Mouse (Mus musculus) splenic B cell, adult 2 months (primary cell): ENCODE results near the gene Eif4h.
"Not testable (repeated sequence)": the region's sequence is repeated elsewhere in the genome, so short reads cannot be mapped to it uniquely, and the experiment has no call there.

Experiments
- DNase-seq: peaks from one replicate; pipeline ENCODE4 v3.0.0-alpha.2; 2011; ENCODE audit warnings: low read depth, low spot score
- H3K27me3 ChIP-seq: 2 replicates; pipeline ENCODE4 v1.6.1; 2012; ENCODE audit warnings: mild to moderate bottlenecking, low read length, moderate library complexity, mixed read lengths; ENCODE audit not compliant: control insufficient read depth, poor library complexity, insufficient read depth, severe bottlenecking
- H3K36me3 ChIP-seq: 2 replicates; pipeline ENCODE4 v1.6.1; 2012; ENCODE audit warnings: mild to moderate bottlenecking, low read length, moderate library complexity, mixed read lengths; ENCODE audit not compliant: control insufficient read depth, poor library complexity, insufficient read depth, severe bottlenecking

Gene Eif4h

GRCm38 (mm10) chr5:134672198-134672516 is 32.9 kb upstream of the Eif4h start:
- H3K36me3 ChIP-seq, result no peaks in the 10 kb centered on the region
- no peaks in the 10 kb centered on the region for H3K27me3 ChIP-seq
- no peak for DNase-seq

- no peaks in the 10 kb centered on the region for H3K27me3 ChIP-seq
- H3K36me3 ChIP-seq, result no peaks in the 10 kb centered on the region
- no peak for DNase-seq
Measured at GRCm38 (mm10) chr5:134671335-134672197, 32.3 kb upstream of the Eif4h start.

DNA sequence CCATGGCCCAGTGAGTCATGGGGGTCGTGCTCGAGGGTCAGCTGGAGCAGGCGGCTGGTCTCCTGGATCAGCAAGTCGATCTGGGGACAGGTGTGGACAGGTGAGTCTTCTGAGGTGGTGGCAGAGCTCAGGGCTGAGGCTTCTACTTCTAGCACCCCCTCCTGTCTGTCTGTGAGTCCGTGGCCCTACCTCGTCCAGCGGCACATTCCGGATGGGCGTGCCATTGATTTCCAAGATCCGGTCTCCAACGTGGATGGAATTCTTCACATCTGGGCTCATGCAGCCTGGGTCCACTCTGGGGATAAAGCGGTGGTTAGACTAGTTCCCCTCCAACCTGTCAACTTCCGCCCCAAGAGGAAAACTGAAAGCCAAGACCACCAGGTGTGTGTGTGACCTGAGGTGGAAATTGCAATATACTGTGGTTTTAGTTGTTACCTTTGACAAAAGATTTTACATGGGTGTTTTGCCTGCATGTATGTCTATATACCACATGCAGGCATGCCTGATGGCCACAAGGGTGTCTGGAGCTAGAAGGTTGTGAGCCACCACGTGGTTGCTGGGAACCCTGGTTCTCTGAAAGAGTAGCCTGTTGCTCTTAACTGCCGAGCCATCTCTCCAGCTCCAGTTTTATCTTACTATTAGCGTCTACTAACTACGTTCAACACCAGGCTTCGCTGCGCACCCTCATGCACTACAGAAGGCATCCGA is 29.9 kb upstream of the Eif4h start:
- H3K27me3 ChIP-seq, result no peaks in the 10 kb centered on the region
- H3K36me3 ChIP-seq, result no peaks in the 10 kb centered on the region
- DNase-seq, result no peak

DNA sequence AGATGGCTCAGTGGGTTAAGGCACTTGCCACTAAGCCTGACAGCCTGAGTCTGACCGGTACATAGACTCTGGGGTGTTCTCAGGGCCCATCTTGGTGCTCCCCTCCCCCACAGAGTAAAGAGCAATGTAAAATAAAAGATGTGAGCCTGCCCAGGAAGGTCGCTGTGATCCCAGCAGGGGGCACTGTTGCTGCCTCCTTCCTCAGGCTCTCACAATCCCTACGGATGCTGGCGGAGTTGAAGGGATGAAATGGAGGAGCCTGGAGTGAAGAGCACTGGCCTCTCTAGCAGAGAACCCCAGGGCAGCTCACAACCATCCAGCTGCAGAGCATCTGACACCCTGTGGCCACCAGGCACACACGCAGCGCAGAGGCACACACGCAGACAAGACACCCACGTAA is 29.2 kb upstream of the Eif4h start:
- Histone ChIP-seq H3K27me3 (no peaks in the 10 kb centered on the region), H3K36me3 (no peaks in the 10 kb centered on the region)
- no peak for DNase-seq

GRCm38 (mm10) chr5:134656708-134657107 is 17.4 kb upstream of the Eif4h start:
- Histone ChIP-seq H3K27me3 (no peaks in the 10 kb centered on the region), H3K36me3 (no peaks in the 10 kb centered on the region)
- DNase-seq, result no peak

GRCm38 (mm10) chr5:134652015-134652414 is 12.7 kb upstream of the Eif4h start:
- DNase-seq, result no peak
- no peaks in the 10 kb centered on the region for H3K36me3 ChIP-seq
- H3K27me3 ChIP-seq, result no peaks in the 10 kb centered on the region

GRCm38 (mm10) chr5:134650926-134651325 is 11.6 kb upstream of the Eif4h start:
- Histone ChIP-seq H3K27me3 (no peaks in the 10 kb centered on the region), H3K36me3 (no peaks in the 10 kb centered on the region)
- peak; percentile 76 for DNase-seq

DNA sequence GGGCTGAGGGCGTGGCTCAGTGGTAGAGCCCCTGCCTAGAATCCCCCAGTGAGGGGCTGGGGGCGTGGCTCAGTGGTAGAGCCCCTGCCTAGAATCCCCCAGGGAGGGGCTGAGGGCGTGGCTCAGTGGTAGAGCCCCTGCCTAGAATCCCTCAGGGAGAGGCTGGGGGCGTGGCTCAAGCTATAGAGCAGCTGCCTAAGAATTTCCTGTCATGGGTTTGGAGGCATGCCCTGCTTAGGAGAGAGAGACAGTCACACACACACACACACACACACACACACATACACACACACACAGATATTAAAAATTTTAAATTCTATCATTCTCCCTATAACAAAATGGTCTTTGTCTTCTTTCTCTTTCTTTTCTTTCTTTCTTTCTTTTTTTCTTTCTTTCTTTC is 9.7 kb upstream of the Eif4h start:
- DNase-seq, result peak; percentile 44
- not testable (repeated sequence) for H3K27me3 ChIP-seq, H3K36me3 ChIP-seq

DNA sequence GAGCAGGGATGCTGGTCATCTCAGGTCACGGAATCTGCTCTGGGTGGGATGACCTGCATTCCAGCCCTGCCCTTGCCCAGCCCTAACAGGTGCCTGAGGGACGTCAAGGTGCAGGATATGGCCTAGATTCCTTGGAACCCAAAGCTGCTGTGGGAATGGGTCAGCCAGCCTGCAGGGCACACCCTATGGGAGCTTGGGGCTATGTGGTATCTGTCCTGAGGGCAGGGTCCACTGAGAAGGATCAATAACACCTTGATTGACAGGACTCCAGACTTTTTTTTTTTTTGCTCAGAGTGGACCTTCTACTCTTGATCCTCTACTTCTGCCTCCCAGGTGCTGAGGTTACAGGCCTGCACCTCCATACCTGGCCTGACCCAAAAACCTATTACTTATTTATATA is 8.1 kb upstream of the Eif4h start:
- Histone ChIP-seq H3K27me3 (no peaks in the 10 kb centered on the region), H3K36me3 (no peaks in the 10 kb centered on the region)
- no peak for DNase-seq

DNA sequence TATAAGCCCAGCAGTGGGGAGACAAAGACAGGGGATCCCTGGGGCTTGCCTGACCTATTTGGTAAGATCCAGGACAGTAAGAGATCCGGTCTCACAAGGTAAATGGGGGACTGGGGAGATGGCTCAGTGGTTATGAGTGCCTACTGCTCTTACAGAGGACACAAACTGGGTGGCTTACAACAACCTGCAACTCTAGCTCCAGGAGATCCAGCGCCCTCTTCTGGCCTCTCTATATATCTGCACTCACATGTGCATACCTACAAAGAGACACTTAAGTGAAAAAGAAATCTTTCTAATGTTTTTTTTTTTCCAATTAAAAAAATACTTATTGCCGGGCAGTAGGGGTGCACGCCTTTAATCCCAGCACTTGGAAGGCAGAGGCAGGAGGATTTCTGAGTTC is 7.2 kb upstream of the Eif4h start:
- no peak for DNase-seq

DNA sequence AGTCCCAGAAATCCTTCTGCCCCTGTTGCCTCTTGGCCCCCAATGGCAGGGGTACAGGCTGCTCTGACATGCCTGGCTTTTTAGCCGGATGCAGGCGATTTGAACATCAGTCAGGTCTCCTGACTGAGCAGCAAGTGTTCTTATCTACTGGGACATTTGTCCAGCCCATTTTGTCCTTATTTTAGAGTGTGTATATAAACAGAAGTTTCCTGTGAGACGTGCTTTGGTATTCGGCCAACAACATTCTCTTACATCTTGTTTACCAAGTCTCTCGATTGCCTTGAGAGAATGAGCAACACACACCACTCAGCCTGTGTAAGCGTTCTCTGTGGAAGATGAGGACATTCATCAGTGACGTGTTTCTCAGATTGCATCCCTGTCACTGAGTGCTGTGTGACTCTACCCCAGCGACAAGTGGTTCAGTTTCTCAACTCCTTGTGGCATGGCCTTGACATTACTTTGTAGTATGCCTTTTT is 5.4 kb upstream of the Eif4h start:
- Histone ChIP-seq H3K36me3 (no peaks in the 10 kb centered on the region), H3K27me3 (no peaks in the 10 kb centered on the region)
- DNase-seq, result no peak

More for the DNA sequence above, 7.2 kb upstream of the Eif4h start:
- H3K27me3 ChIP-seq, result no peaks in the 10 kb centered on the region
- no peaks in the 10 kb centered on the region for H3K36me3 ChIP-seq

GRCm38 (mm10) chr5:134644121-134644520 is 4.8 kb upstream of the Eif4h start:
- DNase-seq, result no peak
- Histone ChIP-seq H3K27me3 (no peaks in the 10 kb centered on the region), H3K36me3 (no peaks in the 10 kb centered on the region)

DNA sequence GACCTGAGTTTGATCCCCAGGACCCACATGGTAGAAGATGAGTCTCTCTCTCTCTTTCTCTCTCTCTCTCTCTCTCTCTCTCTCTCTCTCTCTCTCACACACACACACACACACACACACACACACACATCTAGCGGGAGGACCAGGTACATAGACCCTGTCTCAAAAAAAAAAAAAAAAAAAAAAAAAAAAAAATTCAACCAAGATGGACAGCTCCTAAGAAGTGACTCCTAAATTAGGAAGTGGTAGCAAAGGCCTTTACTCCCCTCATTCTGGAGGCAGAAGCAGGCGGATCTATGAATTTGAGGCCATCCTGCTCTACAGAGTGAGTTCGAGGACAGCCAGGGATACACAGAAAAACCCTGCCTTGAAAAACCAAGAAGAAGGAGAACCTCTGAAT is 1.1 kb upstream of the Eif4h start:
- Histone ChIP-seq H3K36me3 (peaks cover 6% of the 10 kb centered on the region; the same call in 1 of the 2 replicates), H3K27me3 (no peaks in the 10 kb centered on the region)
- no peak for DNase-seq

DNA sequence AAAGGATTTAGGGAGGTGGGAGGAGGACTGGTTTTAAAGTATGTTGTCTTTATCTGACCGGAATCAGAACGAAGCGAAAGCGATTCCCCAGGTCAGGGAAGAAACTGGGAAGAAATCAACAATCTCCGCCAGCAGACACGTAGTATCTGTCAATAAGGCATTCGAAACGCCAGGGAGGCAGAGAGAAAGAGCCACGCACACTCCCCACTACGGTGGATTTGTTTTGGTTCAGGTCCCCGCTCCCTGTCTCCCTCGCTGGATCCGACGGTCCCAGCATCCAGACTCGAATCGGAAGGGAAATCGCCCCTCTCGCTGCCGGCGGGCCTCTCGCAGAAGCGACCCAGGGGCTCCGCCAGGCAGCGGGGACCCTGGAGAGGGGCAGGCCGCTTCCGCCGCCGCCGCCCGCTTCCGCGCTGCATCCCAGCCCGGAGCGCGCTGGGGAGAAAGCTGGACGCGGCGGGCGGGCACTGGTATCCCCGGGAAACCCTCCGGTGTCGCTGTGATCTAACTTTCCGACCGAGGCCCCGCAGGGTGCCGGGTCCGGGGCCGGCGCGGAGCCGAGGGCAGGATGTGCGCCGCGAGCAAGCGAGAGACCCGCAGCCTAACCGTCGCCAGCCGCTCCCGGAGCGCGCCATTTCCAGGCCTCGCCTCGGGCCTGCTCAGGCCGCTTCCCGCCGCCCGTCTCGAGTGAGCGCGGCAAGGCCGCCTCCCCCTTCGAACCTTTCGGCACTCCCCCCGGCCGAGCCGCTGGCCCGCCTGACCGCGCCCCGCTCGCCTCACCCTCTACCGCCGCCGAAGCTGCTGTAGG is 625 bp downstream of the Eif4h start:
- Histone ChIP-seq H3K27me3 (no peaks in the 10 kb centered on the region), H3K36me3 (peaks cover 6% of the 10 kb centered on the region; the same call in 1 of the 2 replicates)
- no peak for DNase-seq
